Mouse (Mus musculus) embryo, embryonic 11.5 days (tissue): ENCODE measurements at regions not wholly inside any gene's neighbourhood (a gene's known extent, or its start where the extent isn't known, plus 50 kb on each side); places are given as distances from the start of the nearest gene placed in this dataset.

Source experiments
- DNase-seq: peaks from one replicate; pipeline ENCODE4 v3.0.0-alpha.2; 2012; ENCODE audit warnings: low read depth, low spot score

DNA sequence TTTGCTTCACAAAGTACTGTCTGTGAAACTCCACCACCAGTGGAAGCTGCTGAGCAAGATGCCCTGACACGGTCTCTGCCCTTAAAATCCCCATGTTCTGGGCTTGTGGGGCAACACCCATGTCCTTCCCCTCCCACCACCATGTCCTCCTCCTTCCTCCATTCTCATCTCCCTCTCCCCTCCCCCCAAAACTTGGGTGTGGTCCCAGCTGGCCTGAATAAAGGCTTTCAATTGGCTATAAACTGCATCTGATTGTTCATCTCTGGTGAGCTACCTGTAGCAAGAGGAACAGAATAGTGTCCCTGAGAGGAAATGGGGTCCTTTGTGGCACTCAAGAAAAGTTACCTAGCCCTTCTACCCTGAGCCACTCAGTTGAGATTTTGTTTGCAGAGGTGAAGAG lies 91.8 kb downstream of the Slc16a9 start:
- DNase-seq = no peak

DNA sequence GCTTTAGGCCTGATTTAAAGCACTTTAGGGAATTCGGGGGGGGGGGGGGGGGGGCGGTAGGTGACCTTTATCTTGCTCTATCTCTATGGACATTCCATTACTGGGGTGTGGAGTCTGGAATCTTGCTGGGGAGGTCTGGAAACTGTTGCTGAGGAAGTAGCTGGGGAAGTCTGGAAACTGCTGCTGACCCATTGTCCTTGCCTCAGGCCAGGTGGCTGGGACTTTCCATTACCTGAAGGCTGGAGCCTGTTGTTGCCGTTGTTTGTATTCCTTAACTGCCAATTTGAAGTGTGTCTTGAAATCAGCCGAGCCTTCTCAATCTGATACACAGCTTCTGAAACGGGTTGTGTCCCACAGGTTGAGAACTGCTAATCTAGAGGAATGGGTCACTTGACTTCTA lies 80.9 kb upstream of the Fam13c start:
- DNase-seq = no peak

- DNase-seq = no peak
These were observed 80.4 kb upstream of the Fam13c start for GRCm38 (mm10) chr10:70359834-70360233.

GRCm38 (mm10) chr10:70363054-70363453 lies 77.2 kb upstream of the Fam13c start:
- no peak for DNase-seq

DNA sequence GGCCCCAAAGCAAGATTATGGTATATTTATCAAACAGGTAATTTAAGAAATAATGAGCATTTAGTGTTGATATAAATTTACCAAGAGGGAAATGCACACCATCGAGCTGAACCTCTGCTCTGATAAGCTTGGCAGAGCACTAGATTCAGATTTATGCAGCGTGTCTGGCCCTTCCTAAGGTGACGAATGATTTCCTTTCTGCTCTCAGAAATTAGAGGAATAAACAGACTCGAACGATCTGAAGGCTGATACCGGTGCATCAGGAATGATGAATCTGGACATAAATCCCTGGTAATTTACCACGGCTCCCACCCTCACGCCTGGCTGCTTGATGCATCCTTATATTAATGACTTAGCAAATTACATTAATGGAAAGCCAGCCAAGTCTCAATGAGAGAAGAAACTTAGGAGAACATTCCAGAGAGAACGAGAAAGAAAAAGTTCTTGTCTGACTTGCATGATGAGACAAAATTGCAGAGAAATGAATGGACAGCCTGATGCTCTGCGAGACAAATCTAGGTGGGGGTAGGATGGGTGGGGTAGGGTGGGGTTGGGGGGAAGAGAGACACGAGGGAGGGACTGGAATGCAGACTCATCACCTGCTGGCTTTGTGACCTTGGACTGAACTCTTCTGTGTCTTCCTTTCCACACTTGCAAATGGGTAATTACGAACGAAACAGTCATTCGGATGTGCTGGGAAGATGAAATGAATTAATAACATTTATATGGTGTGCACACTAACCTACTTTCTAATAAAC lies 75.9 kb upstream of the Fam13c start:
- no peak for DNase-seq

GRCm38 (mm10) chr10:70364976-70365345 lies 75.3 kb upstream of the Fam13c start:
- DNase-seq = no peak

DNA sequence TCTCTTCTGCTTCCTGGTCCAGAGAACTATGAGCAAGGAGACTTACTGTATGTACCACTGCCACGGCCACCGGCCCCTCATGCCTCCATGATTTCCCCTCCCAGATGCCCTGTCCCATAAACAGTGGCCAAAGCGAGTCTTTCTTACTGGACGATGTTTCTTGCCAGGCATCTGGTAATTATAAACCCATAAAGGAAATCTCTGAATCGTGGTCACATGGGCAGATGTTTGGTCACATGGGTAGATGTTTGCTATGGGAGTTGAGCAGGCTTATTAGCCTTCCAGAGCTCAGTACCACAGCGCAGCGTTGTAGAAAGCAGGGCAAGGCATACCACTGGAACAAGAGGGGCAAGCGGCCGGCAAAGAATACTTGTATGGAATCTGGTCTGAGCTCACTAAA lies 74.8 kb upstream of the Fam13c start:
- DNase-seq = no peak

GRCm38 (mm10) chr10:70367866-70368265 lies 72.4 kb upstream of the Fam13c start:
- no peak for DNase-seq

DNA sequence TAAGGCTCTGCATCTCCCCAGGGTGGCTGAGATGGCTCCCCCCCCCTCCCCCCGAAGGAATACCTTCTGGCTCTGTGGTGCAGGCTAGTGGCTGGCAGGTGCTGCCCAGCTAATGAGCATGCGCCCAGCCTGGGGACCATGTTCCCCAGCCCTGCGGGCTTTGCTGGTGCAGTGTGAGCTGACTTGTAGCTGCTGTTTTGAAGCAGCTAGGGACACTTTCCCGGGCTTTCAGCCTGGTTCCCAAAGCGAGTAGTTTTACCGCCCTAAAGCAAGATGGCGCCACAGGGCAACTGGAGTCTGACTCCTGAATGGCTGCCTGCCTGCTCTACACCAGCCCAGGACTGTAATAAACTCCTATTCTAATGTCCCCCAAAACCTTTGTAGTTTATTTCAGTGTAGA lies 71.6 kb upstream of the Fam13c start:
- peak; percentile 31 for DNase-seq

DNA sequence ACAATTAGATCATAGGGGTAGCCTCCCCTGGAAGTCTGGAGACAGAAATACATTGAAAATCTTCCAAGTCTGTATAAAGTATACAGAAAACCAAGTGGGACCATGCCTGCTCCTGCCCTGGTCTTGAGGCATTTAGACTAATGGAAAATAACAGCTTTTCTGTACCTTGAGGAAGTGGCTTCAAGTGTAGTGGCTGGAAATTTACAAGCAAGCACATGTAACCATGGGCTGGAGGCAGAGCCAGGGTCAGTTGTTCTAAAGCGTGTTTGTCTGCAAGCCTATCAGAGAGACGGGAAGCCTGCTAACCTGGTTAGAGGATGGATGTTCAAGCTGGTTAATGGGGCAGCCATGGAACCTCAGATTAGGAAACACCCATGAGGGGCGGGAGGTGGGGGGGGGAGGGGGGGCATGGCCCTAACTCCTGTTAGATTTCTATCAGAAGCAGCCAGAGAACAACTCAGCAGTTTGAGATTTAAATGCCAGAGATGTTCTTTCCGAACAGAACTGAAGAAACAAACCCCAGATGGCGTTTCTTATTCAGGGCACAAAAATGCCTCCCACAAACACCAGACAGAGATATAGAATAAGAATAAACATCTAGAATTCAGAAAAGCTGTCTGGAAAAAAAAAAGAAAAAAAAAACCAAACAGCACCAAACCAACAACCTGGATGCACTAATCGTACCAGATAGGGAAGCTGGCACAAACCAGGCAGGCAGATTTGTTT lies 67.7 kb upstream of the Fam13c start:
- no peak for DNase-seq

DNA sequence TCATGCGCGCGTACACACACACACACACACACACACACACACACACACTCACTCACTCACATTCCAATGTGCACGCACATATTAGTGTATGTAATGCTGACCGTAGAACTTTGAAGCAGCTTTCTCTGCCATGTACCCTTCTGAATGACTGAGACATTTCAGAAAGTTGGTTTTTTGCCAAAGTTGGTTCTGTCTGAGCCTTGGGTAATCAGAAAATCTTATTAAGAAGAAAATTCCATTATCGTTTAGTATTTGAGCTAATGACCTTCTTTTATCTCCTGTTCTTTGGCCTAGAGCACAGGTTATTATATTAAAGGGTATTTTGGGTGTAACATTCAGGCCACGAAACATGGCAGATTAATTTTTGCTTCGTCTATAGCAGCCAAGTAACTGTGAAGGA lies 67.1 kb upstream of the Fam13c start:
- DNase-seq = no peak

DNA sequence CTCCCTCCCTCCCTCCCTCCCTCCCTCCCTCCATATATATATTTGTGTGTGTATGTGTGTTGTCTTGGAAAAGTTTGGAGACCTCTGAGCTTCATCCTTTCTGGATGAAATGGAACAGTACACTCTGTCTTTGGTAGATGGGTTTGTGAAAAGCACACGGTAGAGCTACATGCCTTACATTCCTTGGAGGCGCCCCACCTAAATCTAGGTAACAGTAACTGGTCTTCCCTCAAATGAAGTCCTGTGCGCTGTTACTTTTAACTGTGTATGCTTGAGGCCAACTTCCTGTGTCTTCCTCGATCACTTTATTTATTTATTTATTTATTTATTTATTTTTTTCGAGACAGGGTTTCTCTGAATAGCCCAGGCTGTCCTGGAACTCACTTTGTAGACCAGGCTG lies 66.4 kb upstream of the Fam13c start:
- DNase-seq = no peak

- DNase-seq = no peak
These were observed 65.6 kb upstream of the Fam13c start for GRCm38 (mm10) chr10:70374726-70375125.

DNA sequence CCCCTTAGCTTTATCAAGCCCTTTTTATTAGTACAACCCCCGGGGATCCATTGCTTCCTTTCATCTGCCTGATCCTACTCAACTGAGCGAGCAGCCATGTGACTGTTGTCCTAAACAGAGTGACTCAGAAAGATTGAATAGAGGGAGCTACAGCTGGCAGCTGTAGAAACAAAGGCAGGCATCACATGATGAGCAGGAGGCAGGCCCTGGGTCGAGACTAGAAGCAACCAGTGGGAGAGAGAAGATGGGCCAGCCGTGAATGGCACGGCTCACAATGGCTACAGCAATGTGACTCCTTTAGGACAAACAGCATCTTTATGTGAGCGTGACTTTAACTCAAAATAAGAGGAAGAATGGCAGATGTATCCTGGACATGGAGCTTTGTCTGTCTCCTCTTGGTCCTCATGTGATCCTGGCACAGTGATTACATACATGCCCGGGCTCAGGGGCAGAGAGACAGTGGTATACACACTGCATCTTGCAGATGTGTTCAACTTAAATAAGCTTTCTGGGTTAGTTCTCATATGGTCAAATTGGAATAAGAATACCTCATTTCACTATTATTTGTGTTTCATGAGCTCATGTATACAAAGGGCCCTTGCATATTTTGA lies 60.1 kb upstream of the Fam13c start:
- DNase-seq = no peak

GRCm38 (mm10) chr10:70384689-70385088 lies 55.6 kb upstream of the Fam13c start:
- DNase-seq = no peak

DNA sequence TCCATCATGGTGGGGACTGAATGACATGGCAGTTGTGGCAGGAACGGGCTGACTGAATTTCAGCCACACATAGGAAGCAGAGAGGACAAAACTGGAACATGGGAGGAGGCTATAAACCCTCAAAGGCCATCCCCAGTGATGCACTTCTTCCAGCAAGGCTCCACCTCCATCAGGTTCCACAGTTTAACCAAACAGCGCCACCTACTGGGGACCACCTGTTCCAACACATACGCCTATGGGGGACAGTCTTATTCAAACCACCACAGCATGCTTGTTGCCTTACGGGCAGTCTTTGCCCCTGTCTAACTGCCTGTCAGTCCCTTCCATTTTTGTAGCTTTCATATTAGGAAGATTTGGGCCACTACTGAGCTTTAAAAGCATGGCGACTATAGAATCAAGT lies 52.6 kb upstream of the Fam13c start:
- DNase-seq = no peak
